Mouse (Mus musculus) kidney, adult 2 months (tissue): ENCODE results near the gene Ciita.

Experiments used
- CTCF ChIP-seq: fragments of 200-500 bp; conservative IDR thresholded peaks from 2 replicates; pipeline ENCODE4 v1.5.1; 2011; ENCODE audit warnings: low read depth, mild to moderate bottlenecking, control low read depth, low read length, moderate library complexity, mixed read lengths; ENCODE audit not compliant: insufficient read depth, insufficient read length
- POLR2A ChIP-seq: fragments of 200-500 bp; IDR thresholded peaks from one replicate; pipeline ENCODE4 v1.6.1; 2011; ENCODE audit warnings: low read depth, low read length, control low read depth

GRCm38 (mm10) chr16:10534567-10534966 is 54.7 kb downstream of the Ciita start:
- TF ChIP-seq CTCF = no peak
- no peak for TF ChIP-seq POLR2A
